Mouse (Mus musculus) bone marrow macrophage, adult 2 months (primary cell): Measurements from ENCODE around the gene C1qtnf1.

ENCODE experiments used
- CTCF ChIP-seq: IDR thresholded peaks from 2 replicates; pipeline ENCODE4 v1.5.1; 2012; ENCODE audit warnings: low read depth, mild to moderate bottlenecking, low read length, moderate library complexity
- POLR2A ChIP-seq: IDR thresholded peaks from 2 replicates; pipeline ENCODE4 v1.6.1; 2012; ENCODE audit warnings: mild to moderate bottlenecking, low read depth, low read length, borderline replicate concordance

DNA sequence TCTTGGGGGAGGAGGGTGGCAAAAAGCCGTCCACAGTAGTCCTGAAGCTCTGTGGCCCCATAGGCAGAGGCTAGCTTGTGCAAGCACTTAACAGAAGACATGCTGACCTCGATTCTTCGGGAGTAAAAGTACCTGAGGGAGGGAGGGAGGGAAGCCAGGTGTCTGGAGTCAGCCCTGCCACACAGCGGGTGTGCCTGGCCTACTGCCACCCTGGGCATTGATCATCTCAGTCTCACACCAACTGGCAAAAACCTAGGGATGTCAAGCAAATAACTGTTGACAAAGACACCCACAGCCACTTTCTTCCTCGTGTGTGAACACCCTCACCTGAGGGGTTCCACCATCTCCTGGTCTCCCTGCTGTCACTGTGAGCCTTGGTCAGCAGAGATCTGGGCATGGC lies 34.0 kb upstream of the C1qtnf1 start:
- TF ChIP-seq POLR2A (no peak), CTCF (no peak)
